In genomic region chr1:55404439-55404838, GRCm38 (mm10) we compare ENCODE assay signal across 9 mouse cellular contexts. TPM values are rescaled to one million over a fixed set of nuclear protein-coding genes. Genes with fewer than 3 reads are reported as not detected.
DNase-seq lines count a peak whose midpoint lies in the region; ATAC-seq and TF ChIP-seq lines count a peak whose summit lies in the region.
"Had no signal": no experiment of that assay in that cellular context is flagged by ENCODE, and none has a peak within 500 bp of the region (broad histone marks: within the 10 kb centered on the region; RNA-seq: fewer than 3 reads in every experiment).

No protein-coding gene starts in this region.

- H3K4me2 ChIP-seq in forebrain, embryonic 13.5 days, result no peak overlapping the region

- H3K27ac ChIP-seq in forebrain, embryonic 10.5 days, result no peak overlapping the region
- no peak overlapping the region for H3K27ac ChIP-seq in forebrain, embryonic 13.5 days
- H3K27ac ChIP-seq in layer of hippocampus, adult 2 months, result no peak overlapping the region; the same call in 1 of the 2 replicates
- H3K27ac ChIP-seq: limb, embryonic 15.5 days had no signal

- ATAC-seq in forebrain, embryonic 13.5 days, result no peak

- H3K4me1 ChIP-seq in forebrain, embryonic 10.5 days, result peaks cover 33% of the 10 kb centered on the region
- H3K4me1 ChIP-seq in forebrain, embryonic 13.5 days, result peaks cover 22% of the 10 kb centered on the region

- intact Hi-C loops in heart, postnatal 14 days (cut with DNase I), result loop anchor here (1.0 to 2.0 kb wide), 2 partner anchors 332 to 434 kb away; no protein-coding TSS in a partner anchor

- no peaks in the 10 kb centered on the region for H3K9me3 ChIP-seq in forebrain, embryonic 10.5 days
- H3K9me3 ChIP-seq in forebrain, embryonic 13.5 days (replicated peaks), result no peaks in the 10 kb centered on the region
- H3K9me3 ChIP-seq: limb, embryonic 15.5 days had no signal

- WGBS in forebrain, embryonic 10.5 days, result 5% methylated on average over 3 of the region's 3 CpGs
- 4% methylated on average over 3 of the region's 3 CpGs for WGBS in forebrain, embryonic 13.5 days

- DNase-seq in forebrain, embryonic 10.5 days (ENCODE audit: extremely low spot score, low spot score), result peak; percentile 33
- peak; percentile 19 for DNase-seq in MN1 (ENCODE audit: low spot score)
- DNase-seq in cerebellum, postnatal 25 days, result peak; percentile 42 to 73
- DNase-seq in heart, postnatal 14 days, result peak; percentile 40 to 72
- DNase-seq in layer of hippocampus, adult 2 months (ENCODE audit: low spot score in 2 of 2), result peak; percentile 80 to 85
- peak; percentile 73 for DNase-seq in lung, postnatal 14 days
- peak; percentile 69 for DNase-seq in retina, postnatal 7 days (ENCODE audit: low read depth, low spot score)

- H3K27me3 ChIP-seq in forebrain, embryonic 10.5 days (ENCODE audit: poor library complexity, severe bottlenecking), result peaks cover 47% of the 10 kb centered on the region
- H3K27me3 ChIP-seq in forebrain, embryonic 13.5 days, result 0 out of 2 replicates have a peak, but pooled peaks cover 5% of the 10 kb centered on the region

- peak; percentile 95 for TF ChIP-seq CTCF in layer of hippocampus, adult 2 months (conservative IDR thresholded peaks at IDR 0.05)

- H3K4me3 ChIP-seq in forebrain, embryonic 10.5 days, result no peak overlapping the region
- no peak overlapping the region for H3K4me3 ChIP-seq in forebrain, embryonic 13.5 days
- no peak overlapping the region for H3K4me3 ChIP-seq in layer of hippocampus, adult 2 months

- H3K36me3 ChIP-seq in forebrain, embryonic 10.5 days (replicated peaks), result no peaks in the 10 kb centered on the region
- no peaks in the 10 kb centered on the region for H3K36me3 ChIP-seq in forebrain, embryonic 13.5 days (ENCODE audit: poor library complexity, severe bottlenecking)
- H3K36me3 ChIP-seq: limb, embryonic 15.5 days had no signal

- no peak overlapping the region for H3K9ac ChIP-seq in forebrain, embryonic 13.5 days
- H3K9ac ChIP-seq: limb, embryonic 15.5 days had no signal

RNA-seq across cellular contexts. Expression of gene Plcl1, which starts 1.3 kb away (rescaled TPM):
- polyA plus RNA-seq in forebrain, embryonic 10.5 days (2016; fragmentation: Nextera tagmentation; extraction: Ambion mirVana), result 0.68 and 0.87 TPM in 2 replicates
- polyA plus RNA-seq in forebrain, embryonic 13.5 days (2015; fragmentation: Nextera tagmentation; extraction: Ambion mirVana), result 4.1 and 4.4 TPM in 2 replicates
- total RNA-seq in heart, postnatal 14 days (2021), result 1 to 10 TPM; 4.8 to 4.9 TPM
- total RNA-seq in layer of hippocampus, adult 2 months (2021), result 10 to 100 TPM; 32.0 to 34.7 TPM

RNA-seq across cellular contexts. Expression of gene Boll, which starts 41.2 kb away (rescaled TPM):
- 0.20 and 0.30 TPM in 2 replicates for polyA plus RNA-seq in forebrain, embryonic 10.5 days (2016; fragmentation: Nextera tagmentation; extraction: Ambion mirVana)
- 0.19 and 0.33 TPM in 2 replicates for polyA plus RNA-seq in forebrain, embryonic 13.5 days (2015; fragmentation: Nextera tagmentation; extraction: Ambion mirVana)
- total RNA-seq in heart, postnatal 14 days (2021), result not detected
- 1 to 10 TPM in 1 of 2 experiments, under 1 TPM in 1; 0.83 to 1.2 TPM for total RNA-seq in layer of hippocampus, adult 2 months (2021)

Comparison
In these comparisons a context has a peak if more than half of its experiments do, and no peak if none do; other contexts are left out.
1. DNase-seq: peak in every context shown above with its lines; median percentile 82 in layer of hippocampus, adult 2 months; 73 in lung, postnatal 14 days; 69 in retina, postnatal 7 days; 58 in cerebellum, postnatal 25 days; 56 in heart, postnatal 14 days; 33 in forebrain, embryonic 10.5 days; 19 in MN1.
2. RNA of gene Plcl1, which starts 1.3 kb away (total RNA-seq): 32.0 to 34.7 TPM in layer of hippocampus, adult 2 months; 4.8 to 4.9 TPM in heart, postnatal 14 days; every median in the first group is over 4 times any median in the second.